Mouse (Mus musculus): ENCODE results near the gene 0610010K14Rik.

0610010K14Rik gene

DNA sequence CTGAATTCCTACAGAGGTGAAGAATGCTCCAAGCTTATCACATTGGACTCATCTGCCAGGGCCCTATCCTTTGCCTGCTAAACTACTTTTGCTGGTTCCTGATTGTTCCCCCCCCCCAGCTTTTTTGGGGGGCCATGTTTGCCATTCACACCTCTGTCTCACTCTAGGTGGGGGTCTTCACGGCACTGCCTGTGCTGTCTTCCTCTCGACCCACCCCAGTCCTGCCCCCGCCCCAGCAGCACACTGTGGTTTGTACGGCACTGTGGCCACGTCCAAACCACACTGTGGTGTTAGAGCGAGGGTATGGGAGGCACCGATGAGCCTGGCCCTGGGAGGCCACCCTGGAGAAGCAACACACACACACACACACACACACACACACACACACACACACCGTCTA is 3.2 kb downstream of the 0610010K14Rik start:
- DNase-seq: no peak

DNA sequence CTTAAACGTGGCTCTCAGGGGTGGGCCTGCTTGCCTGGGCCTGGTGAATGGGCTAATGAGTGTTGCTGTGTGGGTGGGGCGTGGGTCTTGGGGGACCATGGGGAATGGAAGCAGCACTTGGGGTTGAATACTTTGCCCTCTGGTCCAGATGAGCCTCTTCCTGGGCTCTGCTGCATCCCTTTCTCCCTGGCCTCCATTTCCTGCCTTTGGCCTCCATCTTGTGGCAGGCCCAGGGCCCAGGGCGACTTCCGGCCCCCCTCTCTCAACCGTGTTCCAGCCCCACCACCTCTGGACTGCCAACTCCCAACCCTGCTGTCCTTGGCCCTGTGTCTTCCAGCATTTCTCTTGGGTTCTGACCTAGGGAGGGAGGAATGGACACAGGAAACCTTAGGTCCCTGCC is 3.7 kb downstream of the 0610010K14Rik start:
- no peak for DNase-seq

DNA sequence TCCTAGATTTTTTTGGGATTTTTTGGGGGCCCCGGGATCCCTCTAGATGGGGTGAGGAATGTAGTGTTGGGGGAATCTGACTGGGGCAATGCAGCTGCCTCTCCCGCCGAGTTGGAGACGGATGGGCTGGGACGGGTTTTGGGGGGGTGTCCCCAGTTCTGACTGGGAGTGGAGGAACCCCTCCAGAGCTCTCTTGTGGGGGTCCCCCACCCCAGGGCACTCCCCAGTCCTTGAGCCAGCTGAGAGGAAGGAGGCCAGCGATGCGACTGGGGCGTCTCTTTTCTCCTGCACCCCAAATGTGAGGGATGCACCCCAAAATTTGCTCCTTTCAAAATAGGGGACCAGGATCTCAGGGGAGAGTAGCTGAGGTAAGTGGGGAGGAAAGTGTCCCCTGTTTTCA is 4.7 kb downstream of the 0610010K14Rik start:
- no peak for DNase-seq

DNA sequence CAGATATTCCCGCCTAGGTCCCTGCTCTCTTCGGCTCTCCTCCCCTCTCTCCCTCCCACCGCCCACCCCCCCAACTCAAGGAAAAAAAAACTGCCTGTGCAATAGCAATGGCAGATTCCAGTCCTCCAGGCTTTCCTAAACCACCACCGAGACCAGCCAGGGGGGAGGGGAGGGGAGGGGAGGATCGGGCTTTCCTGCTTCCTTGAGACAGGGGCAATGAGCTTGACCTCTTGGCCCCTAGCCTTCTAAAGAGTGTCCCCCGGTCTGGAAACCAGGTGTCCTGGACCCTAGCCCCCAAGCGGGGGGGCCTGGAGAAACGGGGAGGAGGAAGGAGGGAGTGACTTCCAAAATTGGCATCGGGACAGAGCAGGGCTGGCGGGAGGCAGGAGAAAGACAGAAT is 5.2 kb downstream of the 0610010K14Rik start:
- no peak for DNase-seq

DNA sequence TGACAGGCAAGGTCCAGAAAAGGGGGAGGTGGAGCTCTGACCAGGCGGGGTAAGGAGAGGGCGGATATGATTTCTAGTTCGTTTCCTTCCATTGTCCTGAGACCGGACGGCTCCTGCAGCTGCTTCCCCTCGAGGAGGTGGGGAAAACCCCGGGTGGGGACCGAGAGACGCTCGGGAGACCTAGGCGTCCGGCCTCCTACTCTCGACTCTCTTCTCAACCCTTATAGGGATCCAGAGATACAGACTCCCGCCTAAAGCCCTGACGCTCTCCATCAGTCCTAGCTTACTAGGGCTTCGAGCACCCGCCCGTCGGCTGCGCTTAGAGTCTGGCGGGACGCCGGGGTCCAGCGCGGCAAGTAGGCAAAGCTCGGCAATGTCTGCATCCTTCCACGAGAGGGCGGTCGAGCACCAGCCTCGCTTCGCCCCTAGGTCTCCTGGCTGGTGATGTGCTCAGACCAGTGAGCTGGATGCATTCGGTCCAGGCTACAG is 7.4 kb downstream of the 0610010K14Rik start:
- peak; percentile 90 for DNase-seq

DNA sequence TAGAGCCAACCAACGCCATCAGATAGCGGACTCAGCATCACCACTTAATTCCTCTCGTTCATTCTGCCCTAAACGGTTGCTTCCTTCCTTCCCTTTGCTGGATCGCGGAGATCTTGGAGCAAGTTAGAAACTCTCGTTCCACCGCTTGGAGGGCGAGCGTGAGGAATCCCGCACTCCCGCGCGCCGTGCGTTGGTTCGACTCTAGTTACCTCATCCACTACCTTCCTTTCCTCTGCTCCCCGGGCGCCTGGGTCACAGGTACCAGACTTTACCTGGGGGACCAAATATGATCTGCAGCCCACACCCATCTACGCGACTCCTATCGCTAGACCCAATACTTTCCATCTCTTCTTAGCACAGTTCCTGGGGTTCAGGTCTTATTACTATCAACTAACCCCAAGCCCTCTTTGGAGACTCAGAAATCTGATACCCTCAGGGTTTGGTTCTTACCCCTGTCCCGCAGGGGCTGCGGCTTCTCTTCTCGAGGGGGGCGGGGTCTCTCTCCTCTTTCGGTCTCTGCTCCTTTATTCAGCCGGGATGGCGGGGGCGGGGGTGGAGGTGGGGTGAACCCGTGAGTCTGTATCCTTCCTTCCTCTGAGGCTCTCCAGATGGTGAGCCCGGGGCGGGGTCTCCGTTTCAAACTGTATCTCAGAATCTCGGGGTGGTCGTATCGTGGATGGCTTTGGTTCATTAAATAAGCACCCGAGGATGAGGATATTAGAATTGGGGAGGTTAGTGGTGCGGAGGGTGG is 8.3 kb downstream of the 0610010K14Rik start, which contains the start of gene Bcl6b:
Gene Bcl6b, minus strand, starts transcription at position 539 of the 751 bp plus-strand sequence.
- DNase-seq: no peak

DNA sequence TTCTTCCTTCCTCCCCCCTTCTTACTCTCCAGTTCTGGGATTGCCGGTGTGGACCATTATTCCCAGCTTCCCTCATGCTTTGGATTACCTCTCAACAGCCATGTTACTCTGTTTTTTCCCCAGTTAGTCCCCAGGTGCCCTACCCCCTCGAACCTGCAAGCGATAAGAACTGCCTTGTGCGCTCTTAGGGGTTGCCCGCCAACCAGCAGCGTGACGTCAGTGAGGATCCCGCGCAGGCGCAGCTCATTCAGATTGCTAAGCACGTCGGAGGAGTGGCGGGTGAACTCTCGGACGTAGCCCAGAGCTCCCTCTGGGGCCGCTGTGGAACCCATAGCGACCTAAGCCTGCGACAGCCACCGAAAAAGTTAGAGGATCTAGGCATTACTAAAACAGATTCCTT is 8.9 kb downstream of the 0610010K14Rik start:
- peak; percentile 93 for DNase-seq

DNA sequence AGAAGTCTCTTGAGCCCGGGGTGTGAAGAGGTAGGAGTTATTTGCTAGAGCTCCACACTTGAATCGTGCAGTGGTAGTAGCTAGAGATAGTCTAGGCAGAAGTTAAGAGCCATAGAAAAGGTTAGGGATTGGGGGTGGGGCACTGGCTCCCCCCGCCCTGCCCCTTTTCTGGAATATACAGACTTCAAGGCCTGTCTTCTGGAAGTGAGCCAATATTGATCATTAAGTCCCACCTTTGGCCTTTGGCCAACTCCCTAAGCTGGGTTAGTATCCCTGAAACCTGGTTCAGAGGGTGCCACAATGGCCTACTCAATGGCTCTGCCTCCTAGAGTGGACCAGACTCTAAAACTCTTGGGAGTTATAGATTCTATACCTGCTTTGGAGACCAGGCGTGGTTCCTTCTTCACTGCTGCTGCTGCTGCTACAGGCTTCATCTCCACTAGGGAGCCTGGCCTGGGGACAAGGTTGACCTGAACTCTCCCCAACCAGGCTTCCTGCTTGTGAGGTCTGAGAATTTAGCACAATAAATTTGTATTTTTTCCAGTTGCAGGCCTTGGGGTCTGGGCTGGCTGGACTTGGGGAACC is 10.0 kb downstream of the 0610010K14Rik start:
- no peak for DNase-seq

DNA sequence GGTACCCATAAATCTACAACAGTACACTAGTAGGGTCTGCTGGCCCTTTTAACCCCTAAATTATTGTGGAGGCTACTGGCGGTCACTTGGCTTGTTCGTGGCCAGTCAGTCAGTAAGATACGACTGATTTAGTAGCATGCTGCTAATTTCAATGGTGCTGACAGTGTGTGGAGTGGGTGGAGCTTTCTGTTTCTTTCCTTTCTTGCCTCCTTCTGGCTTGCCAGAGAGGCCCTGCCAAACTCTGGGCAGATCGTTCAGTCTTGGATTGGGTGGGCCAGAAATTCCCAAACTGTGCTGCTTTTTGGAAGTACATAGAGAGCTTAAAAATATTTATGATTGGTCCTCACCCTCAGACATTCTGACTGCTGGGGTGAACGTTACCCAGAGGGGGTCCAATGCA is 10.6 kb downstream of the 0610010K14Rik start:
- DNase-seq: no peak

DNA sequence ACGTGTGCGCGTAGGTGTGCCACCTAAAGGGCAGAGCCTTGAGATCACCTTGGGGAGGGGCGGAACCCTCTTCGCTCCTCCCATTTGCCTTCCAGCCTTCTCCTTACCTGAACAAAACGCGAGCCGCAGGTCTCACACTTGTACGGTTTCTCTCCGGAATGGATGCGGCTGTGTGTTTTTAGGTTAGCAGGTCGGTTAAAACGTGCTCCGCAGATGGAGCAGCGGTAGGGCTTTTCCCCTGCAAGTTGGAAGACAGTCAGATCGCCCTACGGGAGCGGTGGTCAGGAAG is 11.2 kb downstream of the 0610010K14Rik start:
- no peak for DNase-seq

DNA sequence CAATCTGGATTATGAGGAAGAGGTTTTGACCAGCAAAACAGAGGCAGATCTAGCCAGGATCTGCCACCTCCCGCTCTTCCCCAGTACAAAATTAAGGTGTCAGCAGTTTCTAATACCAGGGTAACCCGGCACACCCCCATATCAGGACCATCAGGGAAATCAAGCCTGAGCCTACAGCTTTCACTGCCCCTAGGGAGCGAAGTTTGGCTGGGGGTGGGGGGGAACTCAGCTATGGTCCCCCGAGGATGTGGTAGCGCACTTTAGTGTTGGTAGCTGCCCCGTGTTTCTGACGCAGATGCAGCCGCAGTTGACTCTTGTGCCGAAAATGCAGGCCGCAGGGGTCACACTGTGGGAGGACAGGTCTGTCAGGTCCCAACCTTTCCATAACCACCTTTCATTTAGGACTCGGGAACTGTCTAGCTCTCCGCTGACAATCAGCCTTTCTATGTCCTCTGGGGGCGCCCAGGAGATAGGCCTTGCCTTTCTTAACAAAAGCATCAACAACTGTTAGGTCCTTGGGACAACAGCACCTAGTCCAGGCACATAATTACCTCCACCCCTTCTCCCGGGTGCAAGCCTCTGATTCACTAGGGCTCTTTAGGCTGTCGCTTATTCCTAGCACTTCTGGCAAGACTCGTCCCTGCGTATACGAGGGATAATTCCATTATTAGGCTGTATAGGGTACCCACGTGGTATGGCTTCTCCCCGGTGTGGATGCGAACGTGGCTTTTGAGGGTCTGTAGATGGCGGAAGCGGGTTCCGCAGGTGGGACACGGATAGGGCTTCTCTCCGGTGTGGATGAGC is 11.7 kb downstream of the 0610010K14Rik start:
- DNase-seq: no peak

DNA sequence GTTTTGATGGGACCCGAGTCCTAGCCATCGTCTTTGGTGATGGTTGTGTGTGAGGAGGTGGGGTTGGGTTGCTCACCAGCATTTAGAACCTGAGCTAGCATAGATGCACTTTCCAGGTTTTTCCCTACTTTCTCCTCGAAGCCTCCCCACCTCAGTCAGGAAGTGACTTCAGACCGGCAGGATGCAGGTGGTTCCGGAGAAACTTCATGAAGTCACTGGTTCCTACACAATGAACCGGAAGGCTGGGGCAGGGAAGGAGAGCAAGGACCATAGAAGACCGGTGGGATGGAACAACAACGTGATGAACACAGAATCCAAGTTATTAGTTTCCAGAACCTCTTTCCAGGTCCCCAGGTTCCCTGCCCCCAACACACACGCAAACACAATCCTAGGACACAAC is 14.0 kb downstream of the 0610010K14Rik start:
- no peak for DNase-seq

DNA sequence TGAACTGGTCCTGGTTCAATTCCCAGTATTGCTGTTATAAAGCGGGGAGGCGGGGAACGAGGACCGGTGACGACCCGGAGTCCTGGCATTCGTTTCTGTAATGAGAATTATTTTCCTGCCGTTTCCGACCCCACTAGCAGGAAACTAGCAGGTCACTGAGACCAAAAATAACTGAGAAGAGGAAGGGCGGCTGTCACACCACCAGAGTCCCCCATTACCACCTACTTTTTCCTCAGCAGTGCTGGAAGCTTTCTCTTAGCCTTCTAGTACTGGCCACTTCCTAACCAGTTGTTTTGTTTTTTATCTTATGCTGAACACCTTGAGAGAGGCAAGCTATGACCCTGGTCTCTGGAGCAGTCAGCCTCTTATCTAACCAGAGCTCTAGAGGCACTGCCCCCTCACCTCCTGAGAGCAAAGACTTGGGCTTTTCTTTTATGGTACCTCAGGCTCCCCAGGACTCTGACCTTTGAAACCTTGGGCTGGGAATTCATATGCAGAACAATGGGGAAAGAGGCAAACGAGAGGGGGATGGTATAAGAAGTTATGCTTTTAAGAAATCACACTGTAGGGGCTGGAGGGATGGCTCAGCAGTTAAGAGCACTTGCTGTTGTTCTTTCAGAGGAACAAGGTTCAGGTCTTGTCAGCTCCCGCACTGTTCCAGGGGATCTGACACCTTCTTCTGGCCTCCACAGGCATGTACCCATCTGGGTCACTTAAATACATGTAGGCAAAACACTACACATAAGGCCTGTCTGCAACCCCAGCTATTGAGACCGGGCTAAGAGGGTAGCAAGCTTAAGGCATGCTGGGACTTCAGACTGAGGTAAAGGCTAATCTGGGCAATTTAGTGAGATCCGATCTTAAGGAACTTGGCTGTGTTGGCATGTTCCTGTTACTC is 15.9 kb downstream of the 0610010K14Rik start:
- DNase-seq: no peak

DNA sequence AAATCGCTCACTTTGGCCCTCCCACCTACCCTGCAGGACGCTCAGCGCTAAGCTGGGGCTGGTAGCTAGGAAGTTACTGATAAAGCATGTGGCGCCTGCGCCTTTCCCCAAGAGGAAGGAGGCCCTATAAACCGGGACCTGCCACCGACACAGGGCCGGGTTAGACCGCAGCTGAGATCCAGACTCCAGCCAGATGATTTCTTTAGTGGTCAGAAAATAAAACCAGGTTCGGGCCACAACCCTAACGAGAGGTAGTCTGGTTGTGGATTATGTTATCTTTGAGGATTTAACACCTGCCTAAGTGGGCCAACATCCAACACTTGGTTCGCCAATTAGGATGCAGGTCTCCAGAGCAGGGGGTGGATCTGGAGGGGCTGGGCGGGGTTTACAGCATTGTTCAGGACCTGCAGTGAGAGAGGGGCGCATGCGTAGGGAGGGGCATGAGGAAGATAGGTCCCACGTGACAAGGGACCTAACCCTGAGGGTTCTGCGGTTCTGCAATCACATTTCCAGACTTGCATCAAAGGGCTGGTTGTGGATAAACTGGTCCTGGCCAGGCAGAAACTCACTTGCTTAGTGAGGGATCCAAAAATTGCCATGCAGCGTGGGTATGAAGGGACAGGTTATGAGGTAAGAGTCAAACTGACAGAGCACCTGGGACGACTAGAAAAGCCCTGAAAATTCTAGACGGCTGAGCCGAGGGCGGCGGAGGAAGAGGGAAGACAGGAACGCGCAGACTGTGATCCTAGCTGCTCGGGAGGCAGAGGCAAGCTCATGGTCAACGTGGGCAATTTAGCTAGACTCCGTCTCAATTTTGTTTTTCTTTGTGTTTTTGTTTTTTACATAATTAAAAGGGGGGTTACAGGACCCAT is 16.7 kb downstream of the 0610010K14Rik start, which contains the start of gene Slc16a13:
Gene Slc16a13, minus strand, starts transcription at position 334 of the 872 bp plus-strand sequence.
- peak; percentile 95 for DNase-seq

DNA sequence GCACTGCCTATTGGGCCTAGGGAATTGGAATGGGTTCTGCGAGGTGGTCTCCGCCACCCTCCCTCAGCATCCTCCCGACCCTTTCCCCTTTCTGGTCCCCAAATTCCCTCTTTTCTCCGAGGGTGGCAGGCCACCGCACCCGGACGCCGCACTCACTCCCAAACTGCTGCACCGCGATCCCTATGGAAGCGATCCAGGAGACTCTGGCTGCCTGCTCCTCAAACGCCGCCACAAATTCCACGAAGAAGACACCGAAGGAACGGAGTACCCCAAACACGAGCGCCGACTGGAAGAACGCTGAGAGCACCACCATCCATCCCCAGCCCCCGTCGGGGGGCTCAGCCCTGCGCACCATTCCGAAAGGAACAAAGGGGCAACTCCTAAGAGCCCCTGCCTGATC is 17.4 kb downstream of the 0610010K14Rik start:
- no peak for DNase-seq

DNA sequence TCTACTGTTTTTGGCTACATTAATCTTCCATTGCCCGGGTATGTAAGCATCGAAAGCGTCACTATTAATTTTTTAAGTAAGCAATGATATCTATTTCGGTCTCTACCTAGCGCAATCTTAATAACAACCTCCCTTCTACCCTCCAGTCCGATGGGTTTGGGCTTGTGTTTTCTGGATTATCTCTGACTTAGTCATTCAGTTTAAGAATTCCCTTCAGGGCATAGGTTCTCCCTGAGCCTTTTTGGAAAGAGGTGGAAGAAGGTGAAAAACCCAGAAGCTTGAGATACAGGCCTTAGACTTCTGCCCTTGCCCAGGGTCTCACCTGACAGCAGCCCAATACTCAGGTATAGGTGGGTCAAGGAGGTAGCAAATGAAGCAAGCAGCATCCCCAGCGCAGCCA is 17.8 kb downstream of the 0610010K14Rik start:
- DNase-seq: no peak

DNA sequence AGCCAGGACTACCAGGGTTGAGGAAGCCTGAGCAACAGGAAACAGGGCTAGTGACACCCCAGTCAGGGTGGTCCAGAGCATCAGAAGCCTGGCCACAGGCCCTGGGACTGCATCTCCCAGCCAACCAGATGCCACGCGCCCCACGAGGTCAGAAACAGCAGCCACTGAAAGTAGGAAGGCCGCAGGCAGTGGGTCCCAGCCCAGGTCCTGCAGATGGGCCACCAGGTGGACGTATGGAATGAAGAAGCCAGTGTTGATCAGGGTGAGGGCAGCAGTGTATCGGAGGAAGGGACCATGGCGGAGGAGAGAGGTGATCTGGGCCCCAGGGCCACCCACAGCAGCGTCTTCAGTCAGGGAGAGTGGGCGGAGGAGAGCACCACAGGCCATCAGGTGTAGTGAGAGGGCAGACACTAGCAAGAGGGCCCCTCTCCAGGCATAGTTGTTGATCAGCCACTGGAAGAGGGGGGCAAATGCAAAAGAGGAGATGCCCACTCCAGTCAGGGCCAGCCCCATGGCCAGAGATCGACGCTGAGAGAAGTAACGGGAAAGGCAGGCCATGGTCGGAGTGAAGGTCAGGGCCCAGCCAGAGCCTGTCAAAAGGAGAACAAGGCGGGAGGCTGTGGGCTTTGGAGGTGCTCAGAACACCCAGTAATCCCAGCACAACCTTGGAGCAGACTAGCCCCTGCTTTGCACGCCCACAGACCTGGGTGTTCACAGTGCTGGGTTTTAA is 18.8 kb downstream of the 0610010K14Rik start:
- no peak for DNase-seq

DNA sequence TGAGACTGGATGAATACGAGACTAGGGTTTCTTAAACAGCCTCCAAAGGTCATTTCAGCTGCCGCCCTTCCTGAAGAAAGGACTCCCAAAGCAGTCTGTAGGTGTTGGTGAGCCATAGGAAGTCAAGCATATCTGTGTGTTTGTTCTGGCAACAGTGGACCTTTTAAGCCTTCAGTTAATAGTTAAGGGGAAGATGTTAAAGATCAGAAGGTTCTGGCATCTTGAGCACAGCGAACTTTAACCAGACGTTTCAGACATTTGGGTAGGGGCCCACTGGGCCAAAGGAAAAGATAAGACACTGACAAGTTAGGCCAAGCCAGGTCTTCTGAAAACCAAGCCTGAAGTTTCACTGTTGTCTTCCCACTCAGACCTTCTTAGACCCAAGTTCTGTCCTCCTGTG is 19.7 kb downstream of the 0610010K14Rik start:
- DNase-seq: no peak

DNA sequence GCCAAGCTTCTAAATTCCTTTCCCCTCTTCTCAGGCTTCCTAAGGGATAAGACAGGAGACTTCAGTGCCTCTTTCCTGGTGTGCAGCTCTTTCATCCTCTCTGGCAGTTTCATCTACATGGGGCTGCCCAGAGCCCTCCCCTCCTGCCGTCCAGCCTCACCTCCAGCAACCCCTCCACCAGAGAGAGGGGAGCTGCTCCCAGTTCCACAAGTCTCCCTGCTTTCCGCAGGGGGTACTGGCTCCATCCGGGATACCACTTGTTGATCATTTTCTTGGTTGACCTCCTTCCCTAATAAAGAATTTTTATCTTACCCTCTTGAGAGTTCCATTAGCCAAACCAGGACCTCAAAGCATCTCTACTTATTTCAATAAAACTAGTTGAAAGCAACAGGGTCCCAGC is 21.6 kb downstream of the 0610010K14Rik start:
- no peak for DNase-seq

DNA sequence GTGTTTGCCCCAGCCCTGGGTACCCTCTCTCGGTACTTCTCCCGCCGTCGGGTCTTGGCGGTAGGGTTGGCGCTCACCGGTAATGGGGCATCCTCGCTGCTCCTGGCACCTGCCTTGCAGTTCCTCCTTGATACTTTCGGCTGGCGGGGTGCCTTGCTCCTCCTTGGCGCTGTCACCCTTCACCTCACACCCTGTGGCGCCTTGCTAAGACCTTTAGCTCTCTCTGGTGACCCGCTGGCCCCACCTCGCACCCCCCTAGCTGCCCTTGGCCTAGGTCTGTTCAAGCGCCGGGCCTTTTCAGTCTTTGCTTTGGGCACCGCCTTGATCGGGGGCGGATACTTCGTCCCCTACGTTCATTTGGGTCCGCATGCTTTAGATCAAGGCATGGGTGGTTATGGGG is 22.4 kb downstream of the 0610010K14Rik start:
- no peak for DNase-seq

DNA sequence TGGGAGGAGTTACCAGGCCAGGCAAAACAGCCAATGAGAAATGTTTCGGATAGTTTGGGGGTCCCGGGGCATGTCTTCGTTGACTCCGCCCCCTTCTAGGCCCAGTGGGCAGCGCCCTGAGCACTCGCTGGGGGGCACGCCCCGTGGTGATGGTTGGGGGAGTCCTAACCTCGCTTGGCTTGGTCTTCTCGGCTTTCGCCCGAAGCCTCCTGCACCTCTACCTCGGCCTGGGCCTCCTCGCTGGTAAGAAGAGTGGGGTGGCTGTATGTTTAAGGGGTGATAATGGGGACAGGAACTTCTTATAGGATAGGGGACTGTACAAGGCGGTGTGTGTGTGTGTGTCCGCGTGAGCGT is 22.9 kb downstream of the 0610010K14Rik start:
- no peak for DNase-seq

All from lung, postnatal 14 days (tissue).